In the genomic region with DNA sequence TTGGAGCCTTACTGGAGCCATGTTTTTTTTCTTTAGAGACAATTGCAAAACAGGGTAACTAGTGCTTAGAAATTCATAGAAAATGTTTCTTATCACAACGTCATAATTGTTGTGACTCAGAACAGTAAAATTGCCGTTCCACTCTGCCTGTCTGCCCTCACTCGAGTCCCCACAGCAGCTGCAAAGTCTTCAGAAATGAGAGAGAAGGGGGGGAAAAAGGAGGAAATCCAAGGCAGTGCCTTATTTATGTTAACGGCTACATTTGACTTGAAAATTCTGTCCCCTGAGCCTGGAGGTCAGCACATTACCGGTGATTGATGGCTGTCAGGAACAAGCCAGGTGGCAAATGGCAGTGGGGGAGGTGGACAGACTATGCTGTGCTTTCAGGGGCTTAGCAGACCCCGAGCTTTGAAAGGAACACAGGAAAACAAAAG, we compare ENCODE assay signal across 11 mouse cellular contexts.
DNase-seq lines count a peak whose midpoint lies in the region; ATAC-seq and TF ChIP-seq lines count a peak whose summit lies in the region.
"Had no signal": no experiment of that assay in that cellular context is flagged by ENCODE, and none has a peak within 500 bp of the region (broad histone marks: within the 10 kb centered on the region; RNA-seq: fewer than 3 reads in every experiment).

No protein-coding gene starts in this region.

- no peak for TF ChIP-seq EP300 in stomach, postnatal 0 days (optimal IDR thresholded peaks at IDR 0.05)

- H3K4me1 ChIP-seq in forebrain, embryonic 13.5 days: peaks cover 98% of the 10 kb centered on the region
- H3K4me1 ChIP-seq in limb, embryonic 10.5 days: peaks cover 98% of the 10 kb centered on the region
- peaks cover 16% of the 10 kb centered on the region for H3K4me1 ChIP-seq in stomach, postnatal 0 days (replicated peaks; ENCODE audit: control insufficient read depth, insufficient read depth)

- H3K4me3 ChIP-seq in forebrain, embryonic 13.5 days: no peak overlapping the region
- peak overlapping the region; percentile 5; the same call in 1 of the 2 replicates for H3K4me3 ChIP-seq in limb, embryonic 10.5 days
- H3K4me3 ChIP-seq in stomach, postnatal 0 days (ENCODE audit: low read depth, low read length): no peak overlapping the region

- intact Hi-C loops in left cerebral cortex, postnatal 14 days (cut with DNase I): no loop called here

- H3K4me2 ChIP-seq in forebrain, embryonic 13.5 days: peak overlapping the region; percentile 18
- H3K4me2 ChIP-seq in stomach, postnatal 0 days (replicated peaks; ENCODE audit: low read depth): no peak overlapping the region

- peak; percentile 43 for DNase-seq in retina, postnatal 1 day
- DNase-seq in retina, embryonic 14.5 days (ENCODE audit: low spot score): no peak
- DNase-seq in limb, embryonic 10.5 days (ENCODE audit: low spot score): peak; percentile 75
- DNase-seq in stomach, postnatal 0 days (ENCODE audit: low spot score): no peak
- no peak for DNase-seq in spleen, postnatal 4 days (ENCODE audit: low spot score in 2 of 2)
- no peak for DNase-seq in cerebellum, adult 9-11 months
- DNase-seq in left cerebral cortex, postnatal 14 days (ENCODE audit: low spot score in 2 of 2): no peak
- DNase-seq: heart, adult 18-20 months; layer of hippocampus, adult 9-11 months; lung, postnatal 36 days had no signal

- H3K36me3 ChIP-seq in forebrain, embryonic 13.5 days (ENCODE audit: poor library complexity, severe bottlenecking): peaks cover 3% of the 10 kb centered on the region; the same call in 1 of the 2 replicates
- H3K36me3 ChIP-seq in limb, embryonic 10.5 days: peaks cover 61% of the 10 kb centered on the region
- H3K36me3 ChIP-seq in stomach, postnatal 0 days (ENCODE audit: control insufficient read depth, insufficient read depth, low read length): no peaks in the 10 kb centered on the region

- WGBS in forebrain, embryonic 13.5 days: 9% methylated on average over 6 of the region's 6 CpGs
- WGBS in limb, embryonic 10.5 days: 6% methylated on average over 6 of the region's 6 CpGs
- 9% methylated on average over 6 of the region's 6 CpGs for WGBS in stomach, postnatal 0 days

- ATAC-seq in forebrain, embryonic 13.5 days: no peak
- ATAC-seq in stomach, postnatal 0 days (ENCODE audit: low FRiP score, low TSS enrichment): no peak

- no peaks in the 10 kb centered on the region for H3K27me3 ChIP-seq in forebrain, embryonic 13.5 days
- no peaks in the 10 kb centered on the region for H3K27me3 ChIP-seq in limb, embryonic 10.5 days (ENCODE audit: low read depth, poor library complexity, severe bottlenecking)
- no peaks in the 10 kb centered on the region for H3K27me3 ChIP-seq in stomach, postnatal 0 days (ENCODE audit: control insufficient read depth, insufficient read depth, low read length)

- peak overlapping the region; percentile 46; the same call in 1 of the 2 replicates for H3K9ac ChIP-seq in forebrain, embryonic 13.5 days
- H3K9ac ChIP-seq in stomach, postnatal 0 days (ENCODE audit: low read length): no peak overlapping the region

- TF ChIP-seq CTCF in stomach, postnatal 0 days (IDR thresholded peaks at IDR 0.05; ENCODE audit: low read depth): no peak

- peak overlapping the region; percentile 75 for H3K27ac ChIP-seq in forebrain, embryonic 13.5 days
- H3K27ac ChIP-seq in limb, embryonic 10.5 days: no peak overlapping the region
- 0 out of 2 replicates have a peak overlapping the region, but pooled peaks have one; percentile 8 for H3K27ac ChIP-seq in stomach, postnatal 0 days (replicated peaks)

- no peaks in the 10 kb centered on the region for H3K9me3 ChIP-seq in forebrain, embryonic 13.5 days (replicated peaks)
- H3K9me3 ChIP-seq in limb, embryonic 10.5 days (replicated peaks): no peaks in the 10 kb centered on the region
- no peaks in the 10 kb centered on the region for H3K9me3 ChIP-seq in stomach, postnatal 0 days (ENCODE audit: control insufficient read depth, low read length)

Comparison
In these comparisons a context has a peak if more than half of its experiments do, and no peak if none do; other contexts are left out.
1. DNase-seq: peak in retina, postnatal 1 day (single experiment) and limb, embryonic 10.5 days (single experiment); none in retina, embryonic 14.5 days (single experiment), stomach, postnatal 0 days (single experiment), spleen, postnatal 4 days (0 of 2), cerebellum, adult 9-11 months (single experiment) and left cerebral cortex, postnatal 14 days (0 of 2).